Mouse (Mus musculus) heart, adult 2 months (tissue): ENCODE data around the gene Sdk2. TPM values are rescaled to one million over a fixed set of nuclear protein-coding genes. Genes with fewer than 3 reads are reported as not detected.

Experiments
- DNase-seq, 2 experiments: peaks; one replicate each; pipeline ENCODE4 v3.0.0; 2021
- H3K27ac ChIP-seq: fragments of 200-600 bp; 2 replicates; pipeline ENCODE4 v1.8.1; 2022
- H3K27me3 ChIP-seq: fragments of 200-500 bp; 2 replicates; pipeline ENCODE4 v1.6.1; 2012; ENCODE audit warnings: mild to moderate bottlenecking, low read length, inconsistent platforms, mixed read lengths; ENCODE audit not compliant: control insufficient read depth, insufficient read depth
- H3K36me3 ChIP-seq: fragments of 200-500 bp; 2 replicates; pipeline ENCODE4 v1.6.1; 2012; ENCODE audit warnings: low read length, inconsistent platforms; ENCODE audit not compliant: control insufficient read depth, insufficient read depth
- H3K4me1 ChIP-seq: fragments of 200-500 bp; 2 replicates; pipeline ENCODE4 v1.6.1; 2011; ENCODE audit warnings: low read length; ENCODE audit not compliant: control insufficient read depth, insufficient read depth
- H3K4me3 ChIP-seq: fragments of 200-600 bp; 2 replicates; pipeline ENCODE4 v1.8.1; 2022
- H3K79me2 ChIP-seq: fragments of 200-500 bp; replicated peaks from 2 replicates; pipeline ENCODE4 v1.6.1; 2012; ENCODE audit warnings: mild to moderate bottlenecking, inconsistent platforms, low read length, moderate library complexity, mixed read lengths; ENCODE audit not compliant: control insufficient read depth, insufficient read depth
- H3K9ac ChIP-seq: fragments of 200-500 bp; 2 replicates; pipeline ENCODE4 v1.6.1; 2012; ENCODE audit warnings: low read depth, mild to moderate bottlenecking, control low read depth, inconsistent platforms, low read length, mixed read lengths
- CTCF ChIP-seq: fragments of 200-600 bp; IDR thresholded peaks from 2 replicates; pipeline ENCODE4 v1.8.1; 2022; ENCODE audit warnings: antibody characterized with exemption, mild to moderate bottlenecking, moderate library complexity
- EP300 ChIP-seq: fragments of 200-500 bp; IDR thresholded peaks from 2 replicates; pipeline ENCODE4 v1.6.1; 2011; ENCODE audit warnings: low read depth, low read length, control low read depth; ENCODE audit not compliant: insufficient read depth
- POLR2A ChIP-seq: fragments of 200-500 bp; IDR thresholded peaks from 2 replicates; pipeline ENCODE4 v1.6.1; 2011; ENCODE audit warnings: mild to moderate bottlenecking, low read depth, low read length, control low read depth; ENCODE audit not compliant: insufficient read depth
- WGBS: fragments of 180-500 bp; shearing (Covaris S2); methylation state at CpG from one replicate; pipeline ENCODE4 v1.1.7; 2018; 5-methylcytosine and 5-hydroxymethylcytosine counted together
- intact Hi-C: fragments of 180-260 bp; cut with DNase I; formaldehyde crosslinking; loops from one replicate; pipeline ENCODE4 v1.15.1; 2025
- polyA plus RNA-seq: library from polyadenylated mRNA; depleted of rRNA; stranded (reverse); fragments of >200 nt; gene quantifications from 2 replicates; pipeline ENCODE4 v1.2.3, GENCODE M21; 2012
- total RNA-seq, 2 experiments: library from RNA; stranded (reverse); gene quantifications; 2 replicates each; pipeline ENCODE4 v1.2.3; 2021

Gene Sdk2
- total and polyA plus RNA-seq, 3 experiments = 0.49 to 1.9 (median 1.5) TPM

- intact Hi-C loops = no loop called here
- no peak overlapping the region for H3K9ac ChIP-seq
- H3K27me3 ChIP-seq = no peaks in the 10 kb centered on the region
- H3K27ac ChIP-seq = no peak overlapping the region
- no peak overlapping the region for H3K4me3 ChIP-seq
- DNase-seq = no peak
- no peaks in the 10 kb centered on the region for H3K36me3 ChIP-seq
- H3K4me1 ChIP-seq = no peaks in the 10 kb centered on the region
- 93% methylated on average over 11 of the region's 11 CpGs for WGBS
- no peaks in the 10 kb centered on the region for H3K79me2 ChIP-seq
- no peak for TF ChIP-seq EP300
- TF ChIP-seq POLR2A = no peak
- no peak for TF ChIP-seq CTCF
These were observed 224.0 kb downstream of the Sdk2 start for GRCm38 (mm10) chr11:113842879-113843278.

GRCm38 (mm10) chr11:113831608-113832007, 235.2 kb downstream of the Sdk2 start:
- H3K4me3 ChIP-seq = no peak overlapping the region
- no peak overlapping the region for H3K9ac ChIP-seq
- intact Hi-C loops = no loop called here
- no peak overlapping the region for H3K27ac ChIP-seq
- H3K27me3 ChIP-seq = no peaks in the 10 kb centered on the region
- 93% methylated on average over 6 of the region's 6 CpGs for WGBS
- no peaks in the 10 kb centered on the region for H3K36me3 ChIP-seq
- no peak for DNase-seq
- TF ChIP-seq CTCF = no peak
- no peak for TF ChIP-seq EP300
- TF ChIP-seq POLR2A = no peak
- H3K4me1 ChIP-seq = no peaks in the 10 kb centered on the region
- H3K79me2 ChIP-seq = no peaks in the 10 kb centered on the region

- WGBS = 49% methylated on average over 24 of the region's 24 CpGs
- Histone ChIP-seq H3K4me3 (no peak overlapping the region), H3K79me2 (no peaks in the 10 kb centered on the region), H3K27ac (no peak overlapping the region), H3K36me3 (no peaks in the 10 kb centered on the region), H3K4me1 (no peaks in the 10 kb centered on the region), H3K9ac (no peak overlapping the region), H3K27me3 (no peaks in the 10 kb centered on the region)
- intact Hi-C loops = no loop called here
- no peak for TF ChIP-seq CTCF
- no peak for DNase-seq
These were observed 238.7 kb downstream of the Sdk2 start for GRCm38 (mm10) chr11:113828081-113828554.

GRCm38 (mm10) chr11:113820005-113820404, 246.8 kb downstream of the Sdk2 start:
- H3K36me3 ChIP-seq = no peaks in the 10 kb centered on the region
- H3K4me1 ChIP-seq = no peaks in the 10 kb centered on the region
- H3K9ac ChIP-seq = no peak overlapping the region
- no peak overlapping the region for H3K27ac ChIP-seq
- H3K27me3 ChIP-seq = no peaks in the 10 kb centered on the region
- 81% methylated on average over 10 of the region's 10 CpGs for WGBS
- intact Hi-C loops = no loop called here
- H3K4me3 ChIP-seq = no peak overlapping the region
- DNase-seq = no peak
- TF ChIP-seq CTCF = no peak
- H3K79me2 ChIP-seq = no peaks in the 10 kb centered on the region

GRCm38 (mm10) chr11:113819001-113819400, 247.8 kb downstream of the Sdk2 start:
- intact Hi-C loops = loop anchor here (10.0 kb wide), 1 partner anchor 644 kb away; no protein-coding TSS in a partner anchor

GRCm38 (mm10) chr11:113816971-113817548, 249.8 kb downstream of the Sdk2 start:
- Histone ChIP-seq H3K9ac (no peak overlapping the region), H3K27me3 (no peaks in the 10 kb centered on the region), H3K4me3 (no peak overlapping the region), H3K4me1 (no peaks in the 10 kb centered on the region), H3K36me3 (no peaks in the 10 kb centered on the region), H3K27ac (no peak overlapping the region), H3K79me2 (no peaks in the 10 kb centered on the region)
- intact Hi-C loops = loop anchor here (10.0 kb wide), 1 partner anchor 642 kb away; no protein-coding TSS in a partner anchor
- no peak for TF ChIP-seq CTCF
- no peak for TF ChIP-seq POLR2A
- TF ChIP-seq EP300 = no peak
- no peak for DNase-seq
- 55% methylated on average over 12 of the region's 12 CpGs for WGBS

More at GRCm38 (mm10) chr11:113819001-113819400, 247.8 kb downstream of the Sdk2 start:
- TF ChIP-seq EP300 = no peak
- TF ChIP-seq POLR2A = no peak
- no peak for TF ChIP-seq CTCF
- Histone ChIP-seq H3K36me3 (no peaks in the 10 kb centered on the region), H3K4me3 (no peak overlapping the region), H3K27me3 (no peaks in the 10 kb centered on the region), H3K27ac (no peak overlapping the region), H3K79me2 (no peaks in the 10 kb centered on the region), H3K4me1 (no peaks in the 10 kb centered on the region), H3K9ac (no peak overlapping the region)
- no peak for DNase-seq
- 21% methylated on average over 1 of the region's 1 CpGs for WGBS
